Mouse (Mus musculus): Measurements from ENCODE around the gene Tasp1.
"Not testable (repeated sequence)": the region's sequence is repeated elsewhere in the genome, so short reads cannot be mapped to it uniquely, and the experiment has no call there.

Gene Tasp1

DNA sequence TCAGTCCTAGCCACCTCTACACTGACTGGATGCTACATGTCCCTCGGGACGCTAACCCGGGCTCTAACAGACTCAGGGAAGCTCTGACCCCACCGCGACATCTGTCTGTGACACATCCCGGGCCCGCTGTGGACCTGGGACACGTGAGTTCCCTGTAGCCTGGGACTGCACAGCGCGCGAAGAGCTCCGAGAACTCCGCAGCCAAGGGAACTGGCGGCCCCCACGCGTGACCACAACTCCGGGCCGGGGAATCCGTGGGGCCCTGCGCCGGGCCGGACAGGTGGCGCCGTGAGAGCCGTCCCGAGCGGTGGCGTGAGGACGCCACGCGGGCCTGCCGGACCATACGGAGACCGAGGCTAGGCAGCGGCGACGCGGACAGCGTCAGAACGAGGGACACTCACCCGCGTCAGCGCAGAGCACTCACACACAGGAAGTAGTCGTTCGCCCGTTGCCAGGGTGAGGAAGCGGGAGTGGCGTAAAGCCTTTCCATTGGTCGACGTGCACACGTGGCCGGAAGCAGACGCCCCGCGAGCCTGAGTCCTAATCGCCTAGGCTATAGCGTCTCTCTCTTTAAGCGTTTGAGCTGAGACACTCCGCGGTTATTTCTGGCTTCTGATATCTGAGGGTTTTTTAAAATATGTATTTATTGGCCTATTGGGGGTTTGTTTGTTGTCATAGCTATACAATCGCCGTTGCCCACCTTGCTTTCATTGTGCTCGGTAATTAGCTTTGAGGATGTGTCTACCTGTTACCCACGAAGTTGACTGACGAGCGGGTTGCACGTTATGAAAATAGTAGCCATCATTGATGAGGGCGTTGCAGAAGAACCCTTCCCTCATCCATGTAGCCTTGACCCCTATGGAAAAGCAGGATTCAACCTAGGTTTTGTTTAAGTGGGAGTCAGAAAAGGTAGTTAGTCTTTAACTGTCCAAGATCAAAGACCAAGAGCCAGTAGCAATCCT lies at the start of gene Tasp1:
Gene Tasp1, minus strand, starts transcription at position 453 of the 962 bp plus-strand sequence.
- peak; percentile 96 for DNase-seq (ENCODE audit: low read depth, low spot score)

DNA sequence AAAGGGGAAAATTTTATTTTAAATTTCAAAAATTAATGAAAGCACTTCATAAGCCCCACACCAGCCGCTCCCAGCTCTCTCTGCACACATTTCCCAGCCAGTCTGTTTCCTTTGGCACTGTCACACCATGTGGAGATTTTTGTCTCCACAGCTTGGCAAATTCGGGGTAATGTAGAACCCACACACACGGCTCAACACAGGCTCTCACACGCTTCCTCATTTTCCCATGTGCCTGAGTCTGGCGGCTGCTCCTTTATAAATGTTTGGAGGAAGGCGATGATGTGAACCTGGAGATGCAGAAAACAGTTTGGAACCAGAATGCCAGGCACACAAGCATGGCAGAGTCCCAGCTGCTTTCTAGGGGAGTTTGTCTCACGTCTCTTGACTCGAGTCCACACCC lies 47.2 kb upstream of the Tasp1 start:
- no peak for DNase-seq (ENCODE audit: low read depth, low spot score)

DNA sequence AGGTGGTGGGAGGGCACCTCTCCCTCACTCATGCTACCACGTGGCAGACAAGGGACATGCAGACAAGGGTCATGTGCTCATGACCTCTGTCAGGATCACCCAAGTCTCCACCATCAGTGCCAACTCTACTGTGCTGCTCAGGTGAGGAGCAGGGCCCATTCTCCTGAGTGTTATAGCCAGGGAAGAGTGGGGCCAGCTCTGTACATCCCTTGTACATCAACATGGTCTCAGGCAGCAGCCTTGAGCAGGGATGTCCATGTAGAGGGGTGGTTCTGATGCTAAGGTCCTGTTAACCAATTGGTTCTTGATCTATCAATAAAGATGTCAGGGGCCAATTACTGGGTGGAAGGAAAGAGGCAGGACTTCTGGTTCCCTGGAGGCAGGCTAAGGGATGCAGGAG lies 42.3 kb upstream of the Tasp1 start:
- no peak for DNase-seq (ENCODE audit: low read depth, low spot score)

DNA sequence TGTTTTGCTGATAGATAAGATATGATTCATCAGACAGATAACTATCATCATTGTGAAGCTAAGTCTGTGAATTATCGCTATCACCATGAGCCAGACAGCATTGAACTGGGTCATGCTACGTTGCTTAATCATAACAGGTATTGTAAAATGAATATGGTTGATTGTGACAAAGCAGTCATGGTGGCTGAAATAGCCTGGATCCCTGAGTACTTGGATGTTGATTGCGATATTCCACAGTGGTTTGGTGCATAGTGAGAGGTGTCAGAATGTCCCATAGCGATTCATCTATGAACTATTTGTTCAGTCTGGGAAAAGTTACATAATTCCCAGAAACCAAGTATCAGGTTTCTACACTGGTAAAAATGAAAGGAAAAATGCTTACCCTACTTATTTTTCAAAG lies 41.0 kb upstream of the Tasp1 start:
- no peak for DNase-seq (ENCODE audit: low read depth, low spot score)

DNA sequence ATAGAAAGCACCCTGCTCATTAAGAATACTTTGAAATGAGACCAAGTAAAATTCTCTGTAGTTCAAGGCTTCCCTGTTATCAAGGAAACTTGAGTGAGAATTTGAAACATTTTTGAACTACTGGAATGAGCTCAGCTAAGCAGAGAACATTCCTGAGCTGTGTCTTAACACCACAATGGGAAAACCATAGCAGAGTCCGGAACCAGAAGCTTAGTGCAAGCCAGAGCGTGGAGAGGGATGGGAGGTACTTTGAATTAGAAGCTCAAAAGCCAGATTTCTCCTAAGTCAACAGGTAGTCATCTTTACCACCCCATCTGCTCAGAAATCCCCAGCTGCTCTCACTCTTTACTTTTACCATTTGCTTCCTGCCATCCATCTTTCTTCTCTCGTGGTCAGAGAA lies 38.3 kb upstream of the Tasp1 start:
- DNase-seq (ENCODE audit: low read depth, low spot score), result no peak

DNA sequence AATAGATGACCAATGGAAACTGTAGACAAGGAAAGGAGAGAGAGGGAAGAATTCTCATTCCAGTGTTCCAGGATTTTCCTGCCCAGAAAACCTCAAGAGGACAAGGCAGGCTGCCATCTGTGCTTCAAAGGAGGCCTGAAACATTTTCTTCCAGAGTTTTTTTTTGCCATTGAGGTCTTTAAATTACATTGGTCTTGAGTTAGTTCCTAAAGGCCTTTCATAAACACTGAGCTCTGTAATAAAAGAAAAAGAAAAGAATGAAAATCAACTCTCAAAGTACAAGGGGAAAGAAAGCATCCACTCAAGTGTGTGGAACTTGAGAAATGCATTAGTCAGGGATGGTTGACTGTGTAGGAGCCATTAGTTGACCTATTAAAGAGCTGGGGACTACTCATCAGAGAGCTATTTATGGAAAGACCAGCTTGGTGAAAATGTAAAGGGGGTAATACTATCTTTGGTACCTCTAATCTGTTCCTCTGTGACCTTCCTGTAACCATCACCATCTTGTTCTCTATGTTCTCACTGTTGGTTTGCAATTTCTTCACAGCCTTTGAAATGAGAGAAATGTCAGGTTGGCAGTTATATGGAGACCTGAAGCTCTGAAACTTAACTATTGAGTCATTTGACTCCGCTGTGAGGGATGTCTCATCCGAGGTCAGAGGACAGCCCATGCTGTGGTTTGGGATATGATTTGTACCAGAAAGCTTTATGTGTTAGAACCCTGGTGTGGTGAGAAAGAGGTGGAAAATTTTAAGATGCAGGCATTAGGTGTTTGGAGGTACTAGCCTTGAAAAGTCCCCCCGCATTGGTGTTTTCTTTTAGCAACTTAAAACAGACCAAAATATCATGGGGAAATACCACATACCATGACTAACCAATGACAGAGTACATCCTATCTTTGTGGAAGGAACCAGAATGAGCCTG lies 34.2 kb upstream of the Tasp1 start:
- no peak for DNase-seq (ENCODE audit: low read depth, low spot score)

DNA sequence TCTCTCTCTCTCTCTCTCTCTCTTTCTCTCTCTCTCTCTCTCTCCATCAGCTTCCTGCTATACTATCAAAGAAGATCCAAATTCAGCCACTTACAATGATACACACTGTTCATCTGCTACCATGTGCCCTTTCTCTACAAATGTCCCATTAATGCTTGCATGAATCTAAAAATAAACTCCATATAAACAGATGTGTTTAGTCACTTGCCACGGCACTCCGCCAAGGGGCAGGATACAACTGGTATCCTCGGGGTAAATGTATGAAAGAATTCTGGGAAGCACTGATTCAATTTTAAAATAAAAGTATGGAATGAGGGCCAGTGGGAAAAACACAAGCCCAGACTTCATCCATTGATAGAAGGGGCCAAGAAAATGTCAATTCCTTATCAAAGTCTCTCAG lies 33.4 kb upstream of the Tasp1 start:
- no peak for DNase-seq (ENCODE audit: low read depth, low spot score)

DNA sequence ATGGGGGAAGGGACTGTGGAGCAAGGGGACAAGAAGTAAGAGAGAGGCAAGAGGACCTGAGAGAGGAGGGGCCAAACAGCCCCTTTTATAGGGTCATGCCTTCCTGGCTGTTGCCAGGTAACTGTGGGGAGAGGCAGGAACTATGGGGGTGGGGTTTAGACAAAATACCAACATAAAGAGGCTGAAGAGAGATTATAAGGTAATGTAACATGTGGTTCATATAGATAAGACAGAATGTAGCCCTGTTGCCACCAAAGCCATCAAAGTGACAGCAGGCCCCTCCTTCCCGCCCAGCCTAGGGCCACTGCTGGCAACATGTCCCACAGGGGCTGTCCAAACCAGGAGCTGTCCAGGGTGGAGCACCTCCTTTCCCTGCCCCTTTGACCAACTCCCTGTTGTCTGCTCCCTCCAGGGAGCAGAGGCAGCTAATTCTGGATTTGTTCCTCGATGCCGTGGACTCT lies 30.6 kb upstream of the Tasp1 start:
- DNase-seq (ENCODE audit: low read depth, low spot score), result no peak

DNA sequence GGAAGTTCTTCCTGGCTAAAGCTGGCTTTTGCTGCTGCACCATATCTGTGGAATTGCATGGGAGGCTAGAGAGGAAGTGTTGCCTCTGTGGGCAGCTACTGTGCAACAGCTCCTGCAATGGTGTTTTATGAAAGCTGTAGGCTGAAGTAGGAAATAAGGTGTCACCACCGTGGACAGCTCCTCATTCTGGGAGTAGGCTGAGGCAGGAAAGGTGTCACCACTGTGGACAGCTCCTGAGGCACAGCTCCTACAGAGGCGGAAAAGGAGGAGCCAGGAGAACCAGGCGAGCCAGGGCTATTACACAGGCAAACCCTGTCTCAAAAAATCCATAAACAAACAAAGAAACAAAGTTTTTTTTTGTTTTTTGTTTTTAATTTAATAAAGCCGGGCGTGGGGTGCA lies 29.4 kb upstream of the Tasp1 start:
- DNase-seq (ENCODE audit: low read depth, low spot score), result no peak

DNA sequence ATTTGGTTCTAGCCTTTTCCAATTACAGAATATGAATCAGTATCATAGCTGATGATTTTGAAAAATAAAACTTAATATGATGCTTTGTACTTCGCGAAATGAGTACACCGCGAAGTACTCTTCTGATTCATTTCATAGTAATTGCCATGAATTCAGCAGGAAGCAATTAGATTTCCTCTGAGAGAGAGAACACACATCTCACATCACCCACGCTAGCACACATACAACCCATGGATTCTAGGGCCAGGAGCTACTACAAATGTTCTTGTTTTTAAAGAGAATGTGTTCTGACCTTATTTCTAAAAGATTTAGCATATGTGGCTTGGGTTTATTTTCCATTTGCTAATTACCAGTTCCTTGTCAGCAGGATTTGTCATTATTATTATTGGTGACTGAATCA lies 26.8 kb upstream of the Tasp1 start:
- no peak for DNase-seq (ENCODE audit: low read depth, low spot score)

DNA sequence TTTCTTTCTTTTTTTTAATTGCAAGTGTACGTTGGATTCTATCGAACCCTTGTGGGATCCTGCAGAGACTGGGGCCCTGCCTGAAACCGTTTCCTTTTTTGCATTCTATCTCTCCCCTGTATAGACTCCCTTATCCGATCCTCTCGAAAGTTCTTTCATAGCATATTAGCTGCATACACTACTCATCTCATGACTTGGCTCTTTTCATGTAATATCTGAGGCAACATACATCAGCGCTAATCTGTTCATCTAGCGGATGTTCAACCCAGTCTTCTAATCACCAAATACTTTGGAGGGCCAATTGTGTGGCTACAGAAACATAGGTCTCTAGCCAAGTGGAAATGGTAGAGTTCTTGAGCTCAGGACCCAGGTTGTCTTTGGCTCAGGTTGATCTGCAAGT lies 17.6 kb upstream of the Tasp1 start:
- DNase-seq (ENCODE audit: low read depth, low spot score), result no peak

DNA sequence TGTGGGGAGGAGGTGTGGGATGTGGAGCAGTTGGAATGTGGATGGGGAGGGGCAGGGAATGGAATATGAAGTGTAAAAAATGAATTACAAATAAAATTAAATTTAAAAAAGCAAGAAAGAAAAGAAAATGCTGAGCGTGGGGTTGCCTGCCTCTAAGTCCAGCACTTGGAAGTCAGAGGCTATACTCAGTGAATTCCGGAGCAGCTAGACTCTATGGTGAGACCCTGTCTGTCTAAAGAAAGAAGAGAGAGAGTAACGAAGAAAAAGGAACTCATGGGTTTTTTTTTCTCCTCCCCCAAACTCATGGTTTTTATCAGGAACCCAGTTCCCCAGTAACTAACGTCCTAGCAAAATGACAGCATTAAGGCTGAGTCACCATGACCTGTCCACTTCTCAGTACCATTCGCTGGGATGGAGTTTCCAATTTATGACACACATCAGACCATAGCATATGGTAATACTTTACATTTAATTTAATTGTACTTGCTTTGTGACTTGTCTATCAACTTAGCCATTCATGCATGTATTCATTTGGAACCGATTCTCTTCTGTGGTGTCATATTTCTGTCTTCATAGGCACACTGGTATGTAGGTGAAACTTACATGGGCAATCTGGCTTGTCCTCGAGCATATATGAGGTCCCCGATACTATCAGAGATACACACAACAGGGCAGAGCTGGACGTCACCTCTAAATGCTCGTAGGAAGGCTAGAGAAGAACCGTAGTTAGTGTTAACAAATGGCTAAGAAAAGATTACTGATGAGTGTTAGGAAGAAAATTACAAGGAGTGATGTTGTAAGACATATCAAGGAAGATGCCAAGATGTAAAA lies 14.4 kb upstream of the Tasp1 start:
- DNase-seq (ENCODE audit: low read depth, low spot score), result no peak

DNA sequence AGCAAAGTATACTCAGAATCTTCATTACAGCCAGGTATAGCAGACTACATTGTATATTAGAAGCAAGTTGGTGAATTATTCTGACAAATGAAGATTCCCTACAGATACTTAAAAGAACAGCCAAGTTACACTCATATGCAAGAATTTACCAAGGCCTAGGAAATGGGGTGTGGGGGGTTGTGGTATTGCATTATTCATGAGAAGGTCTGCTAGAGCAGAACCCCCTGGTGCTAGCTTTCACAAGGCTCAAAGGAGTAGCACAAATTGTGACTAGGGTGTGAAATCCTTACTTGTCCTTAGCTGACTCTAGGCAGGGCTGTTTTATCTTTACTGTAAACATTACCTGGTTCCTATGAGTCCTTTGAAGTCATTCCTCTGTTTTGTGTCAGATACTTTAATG lies 12.7 kb upstream of the Tasp1 start:
- DNase-seq (ENCODE audit: low read depth, low spot score), result not testable (repeated sequence)

DNA sequence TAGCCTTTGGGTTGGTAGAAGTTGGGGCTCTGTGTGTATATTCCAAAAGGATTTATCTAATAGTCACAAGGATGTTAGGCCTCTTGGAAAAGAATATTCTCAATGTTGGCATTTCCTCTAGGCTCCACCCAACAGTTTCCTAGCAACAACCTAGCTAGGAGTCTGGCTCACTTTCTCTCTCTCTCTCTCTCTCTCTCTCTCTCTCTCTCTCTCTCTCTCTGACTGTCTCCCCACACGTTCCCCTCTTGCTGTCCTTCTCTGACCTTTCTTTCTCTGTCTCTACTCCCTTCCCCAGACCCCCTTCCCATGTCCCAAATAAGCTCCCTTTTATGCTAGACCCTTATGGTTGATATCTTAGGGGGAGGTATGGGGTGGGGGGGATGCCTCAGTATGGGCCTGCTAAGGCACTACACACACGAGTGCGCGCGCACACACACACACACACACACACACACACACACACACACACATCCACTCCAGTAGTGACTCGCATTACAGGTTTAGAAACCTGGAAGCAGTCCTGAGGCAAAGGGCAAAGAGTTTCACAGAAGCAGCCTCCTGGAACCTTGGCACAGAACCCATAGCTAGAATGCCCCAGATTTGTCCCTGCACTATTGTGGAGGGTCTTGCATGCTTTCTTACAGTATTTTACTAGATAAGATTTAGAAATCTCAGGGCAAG lies 12.1 kb upstream of the Tasp1 start:
- no peak for DNase-seq (ENCODE audit: low read depth, low spot score)

DNA sequence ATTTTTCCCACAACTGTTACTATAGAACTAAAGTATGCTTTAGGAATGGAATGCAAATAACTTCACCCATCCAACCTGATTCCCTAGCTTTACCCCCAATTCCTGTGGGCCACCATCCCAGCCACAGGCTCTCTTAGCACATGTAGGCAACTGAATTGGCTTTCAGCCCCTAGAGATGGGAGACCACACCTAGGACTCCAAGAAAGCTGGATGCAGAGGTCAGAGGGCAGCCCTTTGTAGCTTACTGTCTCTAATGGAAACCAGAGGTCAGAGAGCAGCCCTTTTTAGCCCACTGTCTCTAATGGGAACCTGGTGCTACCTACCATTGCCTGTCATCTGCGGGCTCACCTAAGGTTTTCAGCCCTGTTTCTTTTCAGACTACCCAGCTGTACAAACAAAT lies 10.9 kb upstream of the Tasp1 start:
- no peak for DNase-seq (ENCODE audit: low read depth, low spot score)

DNA sequence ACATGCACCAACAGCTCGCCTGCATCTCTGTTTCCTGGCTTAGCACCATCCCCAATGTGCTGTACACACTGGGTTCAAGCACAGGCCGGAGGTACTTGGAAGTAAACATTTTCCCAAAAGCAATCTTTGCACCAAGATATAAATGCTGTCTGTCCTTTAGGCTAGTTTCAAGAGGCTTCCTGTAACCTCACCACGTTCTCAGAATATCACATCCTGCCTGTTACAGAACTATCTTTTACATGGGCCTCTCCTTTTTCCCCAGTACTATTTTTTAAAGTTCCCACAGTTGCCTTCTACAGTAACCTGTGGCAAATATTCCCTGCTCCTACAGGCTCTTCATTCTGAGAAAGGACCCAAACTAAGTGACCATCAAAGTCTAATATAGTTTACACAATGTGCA lies 8.5 kb upstream of the Tasp1 start:
- DNase-seq (ENCODE audit: low read depth, low spot score), result no peak

DNA sequence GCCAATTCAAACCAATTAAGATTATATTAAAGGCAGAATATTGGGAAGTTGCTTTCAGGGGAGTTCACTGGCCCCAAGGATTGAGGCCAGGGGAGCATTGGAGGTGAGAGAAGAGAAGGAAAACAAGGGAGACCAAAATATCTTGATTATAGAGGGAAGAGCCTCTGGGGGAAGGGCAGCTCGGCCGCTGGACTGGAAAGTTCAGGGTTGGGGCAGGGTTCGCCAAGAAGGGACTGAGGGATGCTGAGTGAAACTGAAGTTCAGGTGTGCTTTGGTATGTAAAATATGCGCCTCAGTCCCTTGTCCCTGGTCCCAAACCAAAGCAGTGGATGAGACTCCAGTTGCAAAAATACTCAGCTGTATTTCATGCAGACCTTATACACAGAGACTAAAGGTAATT lies 911 bp upstream of the Tasp1 start:
- DNase-seq (ENCODE audit: low read depth, low spot score), result no peak

DNA sequence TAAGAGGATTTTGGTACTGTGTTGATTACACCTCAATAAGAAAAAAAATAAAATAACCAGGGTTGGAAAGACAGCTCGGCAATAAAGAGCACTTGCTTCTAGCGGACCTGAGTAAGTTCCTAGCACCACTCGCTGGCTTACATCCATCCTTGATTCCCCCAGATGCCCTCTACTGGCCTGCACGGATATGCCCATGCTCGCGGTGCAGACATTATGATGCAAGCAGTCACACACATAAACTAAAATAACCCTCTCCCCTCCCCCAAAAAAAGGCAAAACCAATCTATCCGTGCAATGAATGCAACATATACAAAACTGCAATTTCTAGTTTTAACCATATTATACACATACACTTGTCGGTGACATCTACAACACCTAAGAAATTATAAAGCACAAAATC lies 929 bp downstream of the Tasp1 start:
- DNase-seq (ENCODE audit: low read depth, low spot score), result no peak

DNA sequence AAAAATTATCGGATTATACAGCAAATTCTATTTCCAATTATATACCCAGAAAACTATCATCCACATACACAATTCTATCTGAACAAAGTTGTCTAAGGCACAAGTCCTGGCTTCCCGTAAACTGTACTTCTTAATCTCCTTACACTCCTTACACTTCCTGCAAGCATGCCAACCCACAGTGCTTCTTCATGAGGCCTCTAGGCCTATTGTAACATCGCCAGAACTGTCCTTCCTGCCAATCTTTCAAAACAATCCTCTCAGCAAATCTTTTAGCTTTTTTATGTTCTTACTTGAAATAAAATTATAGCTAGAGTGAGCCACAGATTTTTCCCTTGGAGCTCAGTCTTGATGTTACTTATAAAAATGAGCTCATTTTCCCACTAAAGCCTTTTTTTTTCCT lies 5.1 kb downstream of the Tasp1 start:
- no peak for DNase-seq (ENCODE audit: low read depth, low spot score)

DNA sequence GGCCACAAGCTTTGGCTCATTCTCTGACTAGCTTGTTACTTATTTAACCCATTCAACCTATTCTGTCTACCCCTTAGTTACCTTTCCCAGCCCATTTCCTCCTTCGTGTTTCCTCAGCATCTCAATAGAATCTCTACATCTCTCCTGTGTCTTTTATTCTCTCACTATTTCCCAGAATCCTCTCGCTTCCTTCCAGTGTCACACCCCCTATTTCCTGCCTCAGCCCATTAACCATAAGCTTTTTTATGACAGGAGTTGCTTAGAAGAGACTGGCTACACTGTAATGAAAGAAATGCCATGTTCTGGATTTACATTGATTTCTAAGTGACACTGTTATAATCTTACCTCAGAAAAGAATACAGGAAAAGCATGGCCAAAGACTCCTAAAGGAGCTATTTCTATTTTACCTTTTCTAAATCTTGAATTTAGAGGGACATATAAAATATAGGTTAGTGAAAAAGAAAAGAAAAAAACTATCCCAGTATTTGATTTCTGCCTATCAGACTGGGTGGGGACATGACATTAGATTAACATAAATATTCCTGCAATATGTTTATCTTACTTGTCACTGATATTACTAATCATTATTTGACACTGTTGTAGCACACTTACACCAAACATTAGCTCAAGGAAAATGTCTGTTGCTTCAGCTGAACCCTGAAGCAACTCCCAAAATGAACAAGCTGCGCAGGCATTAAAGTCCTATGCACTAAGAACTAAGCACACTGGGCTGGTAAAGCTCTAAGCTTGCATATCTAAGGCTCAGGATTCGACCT lies 6.3 kb downstream of the Tasp1 start:
- DNase-seq (ENCODE audit: low read depth, low spot score), result no peak

Data from mesoderm, embryonic 11.5 days (tissue).